Mouse (Mus musculus): ENCODE results near the gene En2.

En2 gene

DNA sequence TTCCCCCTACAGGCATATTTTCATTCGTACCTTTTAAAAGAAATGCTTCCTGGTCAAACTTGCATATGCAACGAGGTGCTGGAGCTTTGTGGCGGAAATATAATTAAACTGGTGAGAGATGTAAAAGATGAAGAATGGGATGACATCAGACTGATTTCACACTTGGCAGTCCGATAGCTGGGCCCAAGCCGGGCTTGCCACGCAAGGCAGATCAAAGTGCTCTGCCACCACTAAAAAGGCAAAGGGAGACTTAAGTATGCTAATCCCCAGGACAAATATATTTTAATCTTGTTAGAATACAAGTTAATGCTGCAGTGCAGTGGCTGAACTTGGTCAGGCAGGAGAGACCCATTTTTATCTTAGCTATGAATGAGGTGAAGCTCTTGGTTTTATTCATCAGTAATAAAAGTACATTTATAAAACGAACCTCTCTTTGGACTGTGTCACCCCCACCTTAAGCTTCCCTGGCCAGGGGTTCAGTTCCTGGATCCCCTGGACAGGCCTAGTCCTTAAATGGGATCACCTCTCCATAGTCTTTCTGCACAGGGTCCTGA lies 13.8 kb downstream of the En2 start:
- no peak for DNase-seq (ENCODE audit: low spot score)

GRCm38 (mm10) chr5:28191201-28192098 lies 26.0 kb downstream of the En2 start:
- no peak for DNase-seq (ENCODE audit: low spot score)

DNA sequence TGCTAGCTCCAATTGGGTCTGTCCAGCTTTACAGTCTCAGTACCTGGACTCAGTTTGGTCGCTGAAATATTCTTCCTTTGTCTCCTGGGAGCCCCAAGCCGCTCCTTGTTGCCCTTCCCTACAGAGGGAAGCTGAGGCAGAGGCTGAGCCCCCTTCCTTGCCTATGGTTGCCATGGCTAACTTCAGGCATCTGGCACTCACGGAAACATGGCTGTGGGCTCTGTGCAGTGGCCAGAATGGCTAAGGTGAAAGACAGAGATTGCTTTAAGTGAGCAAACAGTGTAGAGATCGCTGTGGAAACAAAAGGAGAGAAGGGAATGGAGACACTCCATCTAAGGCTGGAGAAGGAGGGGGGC lies 26.6 kb downstream of the En2 start:
- DNase-seq (ENCODE audit: low spot score) = no peak

GRCm38 (mm10) chr5:28195473-28195872 lies 30.0 kb downstream of the En2 start:
- no peak for DNase-seq (ENCODE audit: low spot score)

GRCm38 (mm10) chr5:28199089-28199873 lies 33.8 kb downstream of the En2 start:
- DNase-seq (ENCODE audit: low spot score) = no peak

GRCm38 (mm10) chr5:28203086-28203485 lies 37.6 kb downstream of the En2 start:
- no peak for DNase-seq (ENCODE audit: low spot score)

DNA sequence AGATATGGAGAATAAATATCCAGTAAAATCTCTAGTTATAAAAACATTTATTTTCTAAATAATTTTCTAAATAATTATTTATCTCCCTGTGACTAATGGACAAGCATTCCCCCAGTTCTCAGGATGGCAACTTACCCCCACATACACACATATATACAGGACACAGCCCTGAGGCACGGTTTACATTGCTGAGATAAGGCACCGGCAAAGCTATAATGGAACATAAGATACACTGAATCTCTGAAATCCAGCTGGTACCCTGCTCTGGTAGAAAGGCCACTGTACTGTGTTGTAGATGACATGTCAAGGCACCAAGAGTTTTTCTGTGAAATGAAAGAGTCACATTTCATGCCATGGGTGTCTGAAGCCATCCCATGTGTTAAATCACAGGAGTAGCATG lies 39.2 kb downstream of the En2 start:
- no peak for DNase-seq (ENCODE audit: low spot score)

DNA sequence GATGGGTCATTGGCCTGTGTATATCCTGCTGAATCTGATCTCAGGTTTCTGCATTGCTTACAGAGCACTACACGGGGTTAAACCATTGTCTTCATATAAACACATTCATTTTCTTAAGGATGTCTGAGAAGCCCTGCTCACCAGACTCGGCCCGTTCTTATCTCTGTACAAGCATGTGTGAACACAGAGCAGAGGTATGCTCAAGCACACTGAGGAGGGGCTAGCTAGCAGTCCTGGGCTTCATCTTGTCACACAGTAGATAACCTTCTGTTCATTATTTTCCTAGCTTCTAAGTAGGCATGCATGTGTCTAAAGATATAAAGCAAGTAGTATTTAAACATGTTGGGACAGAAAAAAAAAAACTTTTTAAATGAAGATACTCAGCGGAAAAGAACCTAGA lies 41.0 kb downstream of the En2 start:
- DNase-seq (ENCODE audit: low spot score) = no peak

GRCm38 (mm10) chr5:28207043-28207442 lies 41.5 kb downstream of the En2 start:
- DNase-seq (ENCODE audit: low spot score) = no peak

DNA sequence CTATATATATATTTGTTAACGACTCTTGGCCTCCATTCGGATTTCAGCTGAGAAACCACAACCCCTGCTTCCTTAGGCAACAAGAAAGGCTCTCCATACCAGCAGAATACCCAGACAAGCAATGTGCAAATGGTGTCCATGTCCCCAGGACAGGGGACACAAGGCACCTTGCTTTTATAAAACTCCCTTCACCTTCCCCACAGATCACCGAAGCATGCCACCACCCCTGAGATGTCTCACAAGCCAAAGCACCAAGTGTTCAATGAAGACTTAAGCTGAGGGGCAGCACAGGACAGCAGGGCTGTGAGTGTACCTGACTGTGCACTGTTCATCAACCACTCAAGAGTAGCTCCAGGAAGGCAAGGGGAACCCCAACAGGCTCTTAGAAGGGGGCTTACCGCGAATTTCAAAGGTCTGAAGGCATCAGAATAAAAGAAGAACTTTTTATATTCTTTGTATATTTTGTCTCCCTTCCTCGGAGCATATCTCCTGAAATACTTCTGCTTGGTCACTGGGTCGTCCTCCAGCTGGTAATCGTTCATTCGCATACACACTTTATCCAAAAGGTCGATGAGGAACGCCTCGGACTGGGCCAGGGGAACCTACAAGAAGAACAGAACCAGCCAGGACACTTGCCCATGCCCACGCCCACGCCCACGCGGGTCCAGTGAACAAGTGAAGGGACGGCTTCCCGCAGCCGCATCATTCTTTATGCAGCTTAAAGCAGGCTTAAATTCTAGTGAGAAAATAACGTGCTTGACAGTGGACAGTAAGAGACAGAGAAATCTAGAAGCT lies 43.4 kb downstream of the En2 start:
- DNase-seq (ENCODE audit: low spot score) = no peak

- DNase-seq (ENCODE audit: low spot score) = no peak
Observed at GRCm38 (mm10) chr5:28209549-28210431, 44.3 kb downstream of the En2 start.

- DNase-seq (ENCODE audit: low spot score) = no peak
Observed at GRCm38 (mm10) chr5:28210591-28211550, 45.4 kb downstream of the En2 start.

- DNase-seq (ENCODE audit: low spot score) = no peak
Observed at GRCm38 (mm10) chr5:28211651-28212310, 46.3 kb downstream of the En2 start.

DNA sequence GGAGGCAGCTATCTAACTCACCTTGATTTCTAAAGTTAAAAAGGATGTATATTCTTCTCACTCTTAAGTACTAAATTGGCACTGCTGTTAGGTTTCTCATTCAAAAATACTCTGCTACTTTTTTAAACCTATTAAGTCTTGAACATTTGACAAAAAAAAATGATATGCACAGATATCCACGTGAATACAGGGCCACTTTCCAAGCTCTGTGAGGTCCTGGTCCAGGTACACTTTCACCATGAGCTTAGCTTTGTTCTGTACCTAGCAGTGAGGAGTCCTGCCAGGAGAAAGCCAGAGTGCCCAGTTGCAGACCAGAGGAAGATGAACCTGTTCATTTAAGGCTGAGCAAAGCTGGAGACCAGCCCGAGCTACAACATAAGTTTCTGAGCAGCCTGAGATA lies 47.9 kb downstream of the En2 start:
- DNase-seq (ENCODE audit: low spot score) = no peak

DNA sequence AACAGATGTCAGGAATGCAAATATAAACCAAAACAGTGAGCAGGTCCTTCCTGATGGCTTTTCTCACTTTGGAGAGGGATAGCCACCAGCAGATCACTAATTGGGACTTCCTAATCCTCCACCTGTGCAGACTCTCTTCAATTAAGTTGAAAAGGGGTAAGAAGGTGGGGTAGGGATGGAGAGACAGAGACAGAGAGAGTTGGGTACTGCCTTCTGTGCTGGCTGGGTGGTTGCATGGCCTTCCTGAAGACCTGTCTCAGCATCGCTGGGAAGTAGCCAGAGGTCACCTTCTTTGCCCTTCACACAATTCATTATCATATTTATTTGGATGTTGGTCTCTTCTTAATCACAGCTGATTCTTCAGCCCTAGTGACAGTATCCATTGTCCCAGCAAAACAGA lies 54.1 kb downstream of the En2 start:
- no peak for DNase-seq (ENCODE audit: low spot score)
